Mouse (Mus musculus) lung, postnatal 36 days (tissue): ENCODE measurements around the gene Parp12.

Experiments used
- DNase-seq: peaks from one replicate; pipeline ENCODE4 v3.0.0; 2022; ENCODE audit warnings: mixed read lengths

The Parp12 gene

GRCm38 (mm10) chr6:39117584-39118455, at the start of gene Parp12:
Parp12 (minus strand) TSS chr6:39118349.
- DNase-seq, result peak; percentile 93

GRCm38 (mm10) chr6:39164891-39165290, 46.7 kb upstream of the Parp12 start:
- no peak for DNase-seq

GRCm38 (mm10) chr6:39161975-39162374, 43.8 kb upstream of the Parp12 start:
- no peak for DNase-seq

- DNase-seq, result peak; percentile 26
Observed at GRCm38 (mm10) chr6:39146041-39146440, 27.9 kb upstream of the Parp12 start.

DNA sequence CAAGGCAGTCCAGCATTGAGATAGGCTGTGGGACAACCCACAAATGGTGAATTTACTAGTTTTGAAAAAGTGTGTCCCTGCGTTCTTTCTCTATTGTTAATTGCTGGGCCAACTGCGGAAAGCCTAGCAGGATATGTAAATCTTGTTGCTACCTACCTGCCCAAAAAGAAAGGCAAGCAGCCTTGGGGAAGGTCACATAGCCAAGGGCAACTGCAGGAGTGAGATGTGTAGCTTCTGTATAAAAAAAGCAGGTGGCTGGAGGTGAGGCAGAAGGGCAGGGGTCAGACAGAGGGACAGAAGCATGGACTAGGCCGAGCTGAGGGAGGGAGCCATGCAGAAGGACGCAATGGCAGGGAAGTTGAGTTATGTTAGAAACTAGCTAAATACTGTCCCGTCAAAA, 14.4 kb upstream of the Parp12 start:
- DNase-seq, result no peak

GRCm38 (mm10) chr6:39131480-39131879, 13.3 kb upstream of the Parp12 start:
- no peak for DNase-seq

GRCm38 (mm10) chr6:39124719-39125118, 6.6 kb upstream of the Parp12 start:
- DNase-seq, result no peak

- peak; percentile 7 for DNase-seq
Observed at GRCm38 (mm10) chr6:39120685-39121084, 2.5 kb upstream of the Parp12 start.

GRCm38 (mm10) chr6:39118456-39118881, 320 bp upstream of the Parp12 start:
- no peak for DNase-seq

GRCm38 (mm10) chr6:39115438-39115837, 2.7 kb downstream of the Parp12 start:
- no peak for DNase-seq

DNA sequence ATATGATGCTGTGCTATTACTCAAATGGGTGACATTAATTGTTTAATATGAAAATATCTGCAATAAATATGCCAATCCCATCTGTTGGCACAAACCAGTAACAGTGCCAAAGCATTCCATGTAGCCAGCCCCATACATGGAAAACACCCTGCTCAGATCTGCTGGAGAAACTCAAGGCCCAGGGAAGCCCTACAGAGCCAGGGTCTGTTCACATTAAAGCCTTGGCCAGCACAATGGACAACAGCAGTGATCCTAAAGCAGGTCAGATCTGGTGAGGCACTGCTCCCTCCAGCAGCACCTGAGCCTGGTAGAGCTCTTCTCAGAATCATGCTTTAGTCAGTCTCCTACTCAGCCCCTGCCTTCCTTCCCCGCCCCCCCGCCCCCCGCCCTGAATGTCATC, 5.0 kb downstream of the Parp12 start:
- no peak for DNase-seq

DNA sequence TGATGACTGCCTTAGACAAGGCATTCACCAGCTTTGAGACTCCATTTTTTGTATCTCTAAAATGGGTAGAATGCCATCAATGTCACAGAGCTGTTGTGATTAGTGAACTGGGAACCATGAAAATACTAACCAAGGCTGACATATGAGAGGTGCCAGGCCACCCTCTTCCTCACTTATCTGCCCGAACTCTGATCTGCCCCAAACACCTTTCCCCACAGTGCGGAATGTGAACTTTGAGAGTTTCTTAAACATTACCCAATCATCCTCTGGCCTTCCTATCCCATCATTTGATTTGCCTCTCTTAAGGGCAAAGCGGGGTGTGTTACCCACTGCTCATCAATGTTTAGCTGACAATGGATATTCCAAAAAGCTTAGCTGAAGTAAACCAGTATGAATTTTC, 5.4 kb downstream of the Parp12 start:
- no peak for DNase-seq

DNA sequence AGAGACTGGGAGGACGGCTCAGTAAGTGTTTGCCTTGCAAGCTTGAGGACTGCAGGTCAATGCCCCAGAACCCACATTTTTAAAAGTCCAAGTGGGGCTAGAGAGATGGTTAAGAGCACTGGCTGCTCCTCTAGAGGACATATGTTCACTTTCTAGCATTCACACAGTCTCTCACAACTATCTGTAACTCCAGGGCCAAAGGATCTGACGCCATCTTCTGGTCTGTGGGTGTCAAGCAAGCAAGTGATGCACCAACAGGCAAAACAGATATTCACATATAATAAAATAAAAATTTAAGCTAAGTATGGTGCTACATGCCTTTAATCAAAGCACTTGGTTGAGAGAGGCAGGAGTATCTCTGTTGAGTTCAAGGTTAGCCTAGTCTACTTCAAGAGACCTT, 11.3 kb downstream of the Parp12 start:
- DNase-seq, result peak; percentile 18

DNA sequence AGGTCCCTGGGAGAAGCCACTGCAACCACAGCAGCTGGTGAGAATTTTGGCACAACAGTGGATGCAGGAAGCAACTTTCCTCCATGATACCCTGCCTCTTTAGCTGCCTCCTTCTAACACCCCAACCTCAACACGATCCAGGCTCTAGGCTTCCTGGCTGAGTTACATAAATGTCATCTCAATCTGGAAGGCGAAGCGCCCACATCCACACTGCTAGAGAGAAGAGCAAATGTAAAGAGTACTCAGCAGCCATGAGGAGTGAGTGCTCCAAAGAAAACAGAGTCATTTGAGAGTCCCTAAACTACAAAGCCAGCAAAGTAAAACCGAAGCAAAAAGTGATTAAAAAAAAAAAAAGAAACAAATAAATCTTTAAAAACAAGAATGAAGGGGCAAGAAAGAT, 13.5 kb downstream of the Parp12 start:
- no peak for DNase-seq

DNA sequence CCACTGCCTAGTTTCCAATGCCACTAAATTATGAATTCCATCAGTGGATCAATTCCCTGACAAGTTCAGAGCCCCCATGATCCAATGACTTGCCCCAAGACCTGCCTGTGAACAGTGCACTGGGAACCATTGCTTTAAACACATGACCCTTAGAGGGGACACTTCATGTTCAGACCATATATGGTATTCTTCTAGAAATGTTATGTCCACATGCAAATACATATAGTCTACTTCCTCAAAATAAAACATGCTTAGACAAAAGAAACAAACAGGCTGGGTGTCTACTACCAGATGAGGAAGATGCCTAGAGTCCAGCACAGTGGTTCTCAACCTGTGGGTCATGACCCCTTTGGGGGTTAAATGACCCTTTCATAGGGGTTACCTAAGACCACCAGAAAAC, 41.7 kb downstream of the Parp12 start:
- no peak for DNase-seq

DNA sequence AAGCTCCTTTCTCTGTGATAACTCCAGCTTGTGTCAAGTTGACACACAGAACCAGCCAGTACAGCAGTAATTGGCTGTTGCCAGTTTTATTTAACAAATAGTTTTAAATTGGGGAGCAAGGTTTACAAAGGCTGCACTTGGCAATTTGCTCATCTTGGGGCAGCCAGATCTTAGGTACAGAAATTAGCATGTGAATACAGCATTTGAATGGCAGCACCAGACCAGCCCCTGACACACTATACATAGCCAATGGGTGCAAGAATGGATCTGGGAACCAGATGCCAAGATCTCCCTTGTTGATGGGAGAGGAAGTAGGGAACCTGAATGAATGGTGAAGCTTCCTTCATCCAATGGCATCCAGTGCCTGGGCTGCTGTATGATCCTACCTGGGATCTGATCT, 44.0 kb downstream of the Parp12 start:
- DNase-seq, result no peak

- no peak for DNase-seq
Observed at GRCm38 (mm10) chr6:39072664-39073063, 45.5 kb downstream of the Parp12 start.

DNA sequence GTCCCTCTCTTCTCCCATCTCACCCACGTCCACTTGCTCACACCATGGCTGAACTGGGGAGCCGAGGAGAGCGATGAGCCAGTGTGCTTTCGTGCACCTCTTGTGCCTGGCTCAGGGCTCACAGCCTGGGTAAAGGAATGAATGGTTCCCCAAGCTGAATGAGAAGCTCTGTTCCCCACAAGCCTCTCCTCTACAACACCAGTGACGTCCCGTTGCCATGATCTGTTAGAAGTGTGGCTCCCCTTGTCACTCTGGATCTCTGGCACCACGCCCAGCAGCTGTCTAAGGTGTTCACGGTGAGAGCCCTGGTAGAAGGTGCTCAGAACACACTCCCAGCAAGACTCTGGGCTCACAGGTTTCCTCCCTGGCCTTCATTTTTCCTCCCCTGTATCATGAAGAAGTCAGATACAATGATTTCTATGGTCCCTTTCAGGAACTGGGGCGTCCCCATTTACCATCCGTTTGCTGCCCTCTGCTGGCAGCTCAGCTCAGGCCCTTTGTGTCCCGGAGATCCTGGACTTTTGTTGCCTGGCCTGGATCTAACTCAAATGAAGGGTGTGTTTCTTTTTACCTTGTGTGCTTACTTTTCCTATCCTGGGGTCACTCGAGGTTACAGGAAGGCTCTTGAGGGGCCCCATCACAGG, 51.1 kb downstream of the Parp12 start:
- peak; percentile 91 for DNase-seq

DNA sequence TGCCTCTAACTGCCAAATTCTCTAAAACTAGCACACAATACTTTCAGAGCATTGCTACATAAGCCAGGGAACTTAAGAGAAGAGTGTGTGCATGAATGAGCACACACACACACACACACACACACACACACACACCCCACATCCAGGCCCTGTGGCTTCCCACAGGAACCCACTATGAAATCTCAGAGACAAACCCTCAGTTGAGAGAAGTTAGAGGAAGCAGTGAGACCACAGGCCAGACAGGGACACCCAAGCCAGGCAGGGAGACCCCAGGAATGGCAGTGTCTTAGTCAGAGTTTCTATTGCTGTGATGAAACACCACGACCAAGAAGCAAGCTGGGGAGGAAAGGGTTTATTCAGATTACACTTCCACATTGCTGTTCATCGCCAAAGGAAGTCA, 54.6 kb downstream of the Parp12 start:
- DNase-seq, result no peak

GRCm38 (mm10) chr6:39061180-39061579, 57.0 kb downstream of the Parp12 start:
- DNase-seq, result no peak

GRCm38 (mm10) chr6:39059547-39060497, 58.3 kb downstream of the Parp12 start:
- peak; percentile 81 for DNase-seq

GRCm38 (mm10) chr6:39058936-39059335, 59.2 kb downstream of the Parp12 start:
- DNase-seq, result peak; percentile 53

- DNase-seq, result no peak
Observed at GRCm38 (mm10) chr6:39058389-39058788, 59.8 kb downstream of the Parp12 start.
